Mouse (Mus musculus): ENCODE measurements around the gene Gm38392. TPM values are rescaled to one million over a fixed set of nuclear protein-coding genes. Genes with fewer than 3 reads are reported as not detected.

Gm38392 gene
- total RNA-seq, 2 experiments from 2014 or later, result 0.81 TPM; not detected in 1

GRCm38 (mm10) chr3:88241045-88241786 is 45.8 kb downstream of the Gm38392 start:
- DNase-seq (ENCODE audit: extremely low spot score in 1 of 2, low spot score in 2 of 2), result peak in 1 of 2 experiments; percentile 62
- intact Hi-C loops (cut with DNase I), result loop anchor here (10.0 kb wide), 1 partner anchor 146 kb away; no protein-coding TSS in a partner anchor

GRCm38 (mm10) chr3:88239446-88239845 is 47.6 kb downstream of the Gm38392 start:
- DNase-seq (ENCODE audit: extremely low spot score in 1 of 2, low spot score in 2 of 2), result no peak
- intact Hi-C loops (cut with DNase I), result no loop called here

- intact Hi-C loops (cut with DNase I), result no loop called here
- no peak for DNase-seq (ENCODE audit: extremely low spot score in 1 of 2, low spot score in 2 of 2)
Observed at GRCm38 (mm10) chr3:88238866-88239391, 48.1 kb downstream of the Gm38392 start.

- DNase-seq (ENCODE audit: extremely low spot score in 1 of 2, low spot score in 2 of 2), result no peak
- intact Hi-C loops (cut with DNase I), result no loop called here
Observed at GRCm38 (mm10) chr3:88237556-88238194, 49.3 kb downstream of the Gm38392 start.

- no peak for DNase-seq (ENCODE audit: extremely low spot score in 1 of 2, low spot score in 2 of 2)
- intact Hi-C loops (cut with DNase I), result no loop called here
Observed at GRCm38 (mm10) chr3:88237161-88237555, 49.9 kb downstream of the Gm38392 start.

- intact Hi-C loops (cut with DNase I), result no loop called here
- DNase-seq (ENCODE audit: extremely low spot score in 1 of 2, low spot score in 2 of 2), result no peak
Observed at GRCm38 (mm10) chr3:88235616-88236015, 51.4 kb downstream of the Gm38392 start.

GRCm38 (mm10) chr3:88235216-88235615 is 51.8 kb downstream of the Gm38392 start:
- DNase-seq (ENCODE audit: extremely low spot score in 1 of 2, low spot score in 2 of 2), result no peak
- intact Hi-C loops (cut with DNase I), result no loop called here

- DNase-seq (ENCODE audit: extremely low spot score in 1 of 2, low spot score in 2 of 2), result no peak
- intact Hi-C loops (cut with DNase I), result no loop called here
Observed at GRCm38 (mm10) chr3:88234041-88234440, 53.0 kb downstream of the Gm38392 start.

GRCm38 (mm10) chr3:88232851-88233649 is 54.0 kb downstream of the Gm38392 start:
- intact Hi-C loops (cut with DNase I), result no loop called here
- no peak for DNase-seq (ENCODE audit: extremely low spot score in 1 of 2, low spot score in 2 of 2)

GRCm38 (mm10) chr3:88232301-88232702 is 54.7 kb downstream of the Gm38392 start:
- peak; percentile 80 to 84 for DNase-seq (ENCODE audit: extremely low spot score in 1 of 2, low spot score in 2 of 2)
- intact Hi-C loops (cut with DNase I), result no loop called here

GRCm38 (mm10) chr3:88231061-88231641 is 55.9 kb downstream of the Gm38392 start:
- DNase-seq (ENCODE audit: extremely low spot score in 1 of 2, low spot score in 2 of 2), result peak in 1 of 2 experiments; percentile 58

GRCm38 (mm10) chr3:88230262-88231047 is 56.6 kb downstream of the Gm38392 start:
- peak in 1 of 2 experiments; percentile 8 for DNase-seq (ENCODE audit: extremely low spot score in 1 of 2, low spot score in 2 of 2)
- intact Hi-C loops (cut with DNase I), result no loop called here

More at GRCm38 (mm10) chr3:88231061-88231641, 55.9 kb downstream of the Gm38392 start:
- intact Hi-C loops (cut with DNase I), result no loop called here

- intact Hi-C loops (cut with DNase I), result no loop called here
- no peak for DNase-seq (ENCODE audit: extremely low spot score in 1 of 2, low spot score in 2 of 2)
Observed at GRCm38 (mm10) chr3:88229526-88229925, 57.5 kb downstream of the Gm38392 start.

- intact Hi-C loops (cut with DNase I), result no loop called here
- peak in 1 of 2 experiments; percentile 58 for DNase-seq (ENCODE audit: extremely low spot score in 1 of 2, low spot score in 2 of 2)
Observed at GRCm38 (mm10) chr3:88228906-88229305, 58.1 kb downstream of the Gm38392 start.

GRCm38 (mm10) chr3:88227976-88228375 is 59.0 kb downstream of the Gm38392 start:
- intact Hi-C loops (cut with DNase I), result no loop called here
- no peak for DNase-seq (ENCODE audit: extremely low spot score in 1 of 2, low spot score in 2 of 2)

- DNase-seq (ENCODE audit: extremely low spot score in 1 of 2, low spot score in 2 of 2), result no peak
- intact Hi-C loops (cut with DNase I), result no loop called here
Observed at GRCm38 (mm10) chr3:88227260-88227659, 59.8 kb downstream of the Gm38392 start.

- intact Hi-C loops (cut with DNase I), result no loop called here
- peak in 1 of 2 experiments; percentile 70 for DNase-seq (ENCODE audit: extremely low spot score in 1 of 2, low spot score in 2 of 2)
Observed at GRCm38 (mm10) chr3:88226101-88226845, 60.7 kb downstream of the Gm38392 start.

Measured in left cerebral cortex, postnatal 10 days (tissue).